Mouse (Mus musculus): Measurements from ENCODE around the gene Trim71. TPM values are rescaled to one million over a fixed set of nuclear protein-coding genes. Genes with fewer than 3 reads are reported as not detected.
"Not testable (repeated sequence)": the region's sequence is repeated elsewhere in the genome, so short reads cannot be mapped to it uniquely, and the experiment has no call there.

The Trim71 gene
- polyA plus RNA-seq, 1 experiment from 2014 or later, result 3.8 TPM

GRCm38 (mm10) chr9:114531276-114531675 lies 32.9 kb downstream of the Trim71 start:
- Histone ChIP-seq H3K4me1 (replicated peaks) (peaks cover 93% of the 10 kb centered on the region), H3K9me3 (no peaks in the 10 kb centered on the region), H3K27me3 (ENCODE audit: insufficient read depth, poor library complexity, severe bottlenecking) (no peaks in the 10 kb centered on the region), H3K36me3 (no peaks in the 10 kb centered on the region), H3K4me3 (no peak overlapping the region), H3K27ac (peak overlapping the region; percentile 78)
- 25% methylated on average over 11 of the region's 11 CpGs for WGBS
- DNase-seq (ENCODE audit: low spot score), result no peak

- Histone ChIP-seq H3K4me1 (replicated peaks) (peaks cover 92% of the 10 kb centered on the region), H3K27ac (peak overlapping the region; percentile 89), H3K27me3 (ENCODE audit: insufficient read depth, poor library complexity, severe bottlenecking) (no peaks in the 10 kb centered on the region), H3K36me3 (peaks cover 16% of the 10 kb centered on the region), H3K9me3 (no peaks in the 10 kb centered on the region), H3K4me3 (0 out of 2 replicates have a peak overlapping the region, but pooled peaks have one; percentile 42)
- DNase-seq (ENCODE audit: low spot score), result no peak
- WGBS, result 41% methylated on average over 9 of the region's 9 CpGs
These were observed 35.5 kb downstream of the Trim71 start for GRCm38 (mm10) chr9:114528680-114529048.

GRCm38 (mm10) chr9:114527992-114528679 lies 36.0 kb downstream of the Trim71 start:
- peaks cover 92% of the 10 kb centered on the region for H3K4me1 ChIP-seq (replicated peaks)
- WGBS, result 4% methylated on average over 17 of the region's 17 CpGs
- DNase-seq (ENCODE audit: low spot score), result peak; percentile 92
- H3K27me3 ChIP-seq (ENCODE audit: insufficient read depth, poor library complexity, severe bottlenecking), result no peaks in the 10 kb centered on the region
- H3K27ac ChIP-seq, result peak overlapping the region; percentile 89
- H3K4me3 ChIP-seq, result peak overlapping the region; percentile 42
- peaks cover 21% of the 10 kb centered on the region for H3K36me3 ChIP-seq
- H3K9me3 ChIP-seq, result no peaks in the 10 kb centered on the region

GRCm38 (mm10) chr9:114527085-114527484 lies 37.1 kb downstream of the Trim71 start:
- DNase-seq (ENCODE audit: low spot score), result peak; percentile 88
- peak overlapping the region; percentile 89 for H3K27ac ChIP-seq
- peak overlapping the region; percentile 42 for H3K4me3 ChIP-seq
- H3K27me3 ChIP-seq (ENCODE audit: insufficient read depth, poor library complexity, severe bottlenecking), result no peaks in the 10 kb centered on the region
- under 1% methylated on average over 16 of the region's 16 CpGs for WGBS
- H3K4me1 ChIP-seq (replicated peaks), result peaks cover 90% of the 10 kb centered on the region
- H3K36me3 ChIP-seq, result peaks cover 31% of the 10 kb centered on the region
- no peaks in the 10 kb centered on the region for H3K9me3 ChIP-seq

GRCm38 (mm10) chr9:114526581-114526980 lies 37.6 kb downstream of the Trim71 start:
- peak overlapping the region; percentile 89 for H3K27ac ChIP-seq
- peaks cover 33% of the 10 kb centered on the region for H3K36me3 ChIP-seq
- 3% methylated on average over 8 of the region's 8 CpGs for WGBS
- H3K9me3 ChIP-seq, result no peaks in the 10 kb centered on the region
- H3K27me3 ChIP-seq (ENCODE audit: insufficient read depth, poor library complexity, severe bottlenecking), result no peaks in the 10 kb centered on the region
- peak overlapping the region; percentile 42 for H3K4me3 ChIP-seq
- H3K4me1 ChIP-seq (replicated peaks), result peaks cover 88% of the 10 kb centered on the region
- peak; percentile 55 for DNase-seq (ENCODE audit: low spot score)

GRCm38 (mm10) chr9:114525891-114526290 lies 38.3 kb downstream of the Trim71 start:
- H3K27ac ChIP-seq, result peak overlapping the region; percentile 89
- peak overlapping the region; percentile 29 for H3K4me3 ChIP-seq
- no peak for DNase-seq (ENCODE audit: low spot score)

GRCm38 (mm10) chr9:114525073-114525633 lies 39.0 kb downstream of the Trim71 start:
- peak overlapping the region; percentile 89 for H3K27ac ChIP-seq

More at GRCm38 (mm10) chr9:114525891-114526290, 38.3 kb downstream of the Trim71 start:
- peaks cover 81% of the 10 kb centered on the region for H3K4me1 ChIP-seq (replicated peaks)
- H3K9me3 ChIP-seq, result no peaks in the 10 kb centered on the region
- H3K36me3 ChIP-seq, result peaks cover 33% of the 10 kb centered on the region
- no peaks in the 10 kb centered on the region for H3K27me3 ChIP-seq (ENCODE audit: insufficient read depth, poor library complexity, severe bottlenecking)
- WGBS, result 9% methylated on average over 8 of the region's 8 CpGs

GRCm38 (mm10) chr9:114522501-114522900 lies 41.7 kb downstream of the Trim71 start:
- H3K4me3 ChIP-seq, result no peak overlapping the region
- no peaks in the 10 kb centered on the region for H3K9me3 ChIP-seq
- peaks cover 61% of the 10 kb centered on the region for H3K4me1 ChIP-seq (replicated peaks)
- no peaks in the 10 kb centered on the region for H3K27me3 ChIP-seq (ENCODE audit: insufficient read depth, poor library complexity, severe bottlenecking)
- peaks cover 44% of the 10 kb centered on the region for H3K36me3 ChIP-seq
- DNase-seq (ENCODE audit: low spot score), result no peak
- no peak overlapping the region for H3K27ac ChIP-seq
- WGBS, result 90% methylated on average over 9 of the region's 9 CpGs

More at GRCm38 (mm10) chr9:114525073-114525633, 39.0 kb downstream of the Trim71 start:
- 86% methylated on average over 14 of the region's 15 CpGs for WGBS
- no peak for DNase-seq (ENCODE audit: low spot score)
- no peaks in the 10 kb centered on the region for H3K9me3 ChIP-seq
- no peaks in the 10 kb centered on the region for H3K27me3 ChIP-seq (ENCODE audit: insufficient read depth, poor library complexity, severe bottlenecking)
- no peak overlapping the region for H3K4me3 ChIP-seq
- H3K36me3 ChIP-seq, result peaks cover 33% of the 10 kb centered on the region
- H3K4me1 ChIP-seq (replicated peaks), result peaks cover 74% of the 10 kb centered on the region

GRCm38 (mm10) chr9:114522041-114522440 lies 42.1 kb downstream of the Trim71 start:
- Histone ChIP-seq H3K27me3 (ENCODE audit: insufficient read depth, poor library complexity, severe bottlenecking) (no peaks in the 10 kb centered on the region), H3K4me1 (replicated peaks) (peaks cover 57% of the 10 kb centered on the region), H3K4me3 (no peak overlapping the region), H3K9me3 (no peaks in the 10 kb centered on the region), H3K27ac (no peak overlapping the region), H3K36me3 (peaks cover 48% of the 10 kb centered on the region)
- WGBS, result 68% methylated on average over 5 of the region's 5 CpGs
- no peak for DNase-seq (ENCODE audit: low spot score)

GRCm38 (mm10) chr9:114520529-114520928 lies 43.6 kb downstream of the Trim71 start:
- H3K27me3 ChIP-seq (ENCODE audit: insufficient read depth, poor library complexity, severe bottlenecking); H3K27ac ChIP-seq; H3K4me3 ChIP-seq; DNase-seq (ENCODE audit: low spot score): not testable (repeated sequence)
- peaks cover 14% of the 10 kb centered on the region for H3K9me3 ChIP-seq
- H3K36me3 ChIP-seq, result peaks cover 64% of the 10 kb centered on the region
- H3K4me1 ChIP-seq (replicated peaks), result peaks cover 42% of the 10 kb centered on the region
- 79% methylated on average over 4 of the region's 4 CpGs for WGBS

GRCm38 (mm10) chr9:114518812-114519477 lies 45.2 kb downstream of the Trim71 start:
- Histone ChIP-seq H3K27ac (no peak overlapping the region), H3K27me3 (ENCODE audit: insufficient read depth, poor library complexity, severe bottlenecking) (no peaks in the 10 kb centered on the region), H3K9me3 (peaks cover 26% of the 10 kb centered on the region), H3K4me1 (replicated peaks) (peaks cover 28% of the 10 kb centered on the region; the same call in 1 of the 2 replicates), H3K36me3 (peaks cover 67% of the 10 kb centered on the region), H3K4me3 (no peak overlapping the region)
- no peak for DNase-seq (ENCODE audit: low spot score)
- WGBS, result 77% methylated on average over 9 of the region's 9 CpGs

- H3K4me3 ChIP-seq, result no peak overlapping the region
- H3K36me3 ChIP-seq, result peaks cover 67% of the 10 kb centered on the region
- DNase-seq (ENCODE audit: low spot score), result no peak
- peaks cover 36% of the 10 kb centered on the region for H3K9me3 ChIP-seq
- H3K27ac ChIP-seq, result no peak overlapping the region
- no peaks in the 10 kb centered on the region for H3K27me3 ChIP-seq (ENCODE audit: insufficient read depth, poor library complexity, severe bottlenecking)
- peaks cover 21% of the 10 kb centered on the region; the same call in 1 of the 2 replicates for H3K4me1 ChIP-seq (replicated peaks)
- 86% methylated on average over 13 of the region's 13 CpGs for WGBS
These were observed 46.2 kb downstream of the Trim71 start for GRCm38 (mm10) chr9:114517924-114518497.
